In the genomic region with DNA sequence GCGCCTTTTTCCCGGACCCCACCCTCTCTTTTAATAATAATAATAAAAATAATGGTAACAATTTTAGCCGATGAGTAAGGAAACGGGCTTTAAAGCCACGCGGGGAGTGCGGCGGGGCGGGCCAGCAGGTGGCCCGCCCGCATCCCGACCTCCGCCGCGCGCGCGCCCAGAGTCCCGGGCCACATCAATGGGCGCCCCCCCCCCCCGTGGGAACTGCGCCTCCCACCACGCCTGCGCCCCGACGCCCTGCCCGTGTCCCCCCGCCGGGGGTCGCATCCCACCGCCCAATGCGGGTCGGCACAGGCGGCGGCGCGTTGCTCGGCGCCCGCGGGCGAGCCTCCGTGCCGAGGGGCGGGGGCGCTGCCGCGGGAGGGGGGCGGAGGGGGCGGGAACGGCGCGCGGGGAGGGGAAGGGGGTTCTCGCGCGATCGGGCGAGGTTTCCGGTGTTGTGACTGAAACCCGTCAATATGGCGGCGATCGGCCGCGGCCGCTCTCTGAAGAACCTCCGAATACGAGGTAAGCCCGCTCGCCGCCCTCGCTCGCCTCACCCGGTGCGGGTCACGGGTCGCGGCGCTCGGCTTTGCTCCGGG, we compare ENCODE assay signal across 8 mouse cellular contexts. TPM values are rescaled to one million over a fixed set of nuclear protein-coding genes. Genes with fewer than 3 reads are reported as not detected.
DNase-seq lines count a peak whose midpoint lies in the region; ATAC-seq lines count a peak whose summit lies in the region.

Gene Rictor (plus strand): TSS at position 444 of the 590 bp plus-strand sequence.

- peak; percentile 86 for DNase-seq in A20 (ENCODE audit: low read depth, low spot score)
- peak; percentile 65 to 71 for DNase-seq in adrenal gland, postnatal 4 days (ENCODE audit: low spot score in 2 of 2)
- peak; percentile 70 for DNase-seq in liver, embryonic 13.5 days
- DNase-seq in natural killer cell, adult 2 months (ENCODE audit: low spot score in 2 of 2) = peak; percentile 66 to 80

- H3K27me3 ChIP-seq in embryonic facial prominence, embryonic 15.5 days = peaks cover 14% of the 10 kb centered on the region
- no peaks in the 10 kb centered on the region for H3K27me3 ChIP-seq in heart, embryonic 11.5 days (ENCODE audit: control insufficient read depth, insufficient read depth, low read length)
- peaks cover 5% of the 10 kb centered on the region for H3K27me3 ChIP-seq in kidney, embryonic 16.5 days (ENCODE audit: insufficient read depth, low read length)
- no peaks in the 10 kb centered on the region for H3K27me3 ChIP-seq in liver, embryonic 13.5 days
- H3K27me3 ChIP-seq in stomach, embryonic 14.5 days (ENCODE audit: control insufficient read depth, insufficient read depth, low read length) = no peaks in the 10 kb centered on the region

- ATAC-seq in embryonic facial prominence, embryonic 15.5 days (ENCODE audit: insufficient number of reproducible peaks, low FRiP score, low TSS enrichment, low read depth) = peak; percentile 86
- peak; percentile 86 for ATAC-seq in heart, embryonic 11.5 days (replicated peaks; ENCODE audit: insufficient number of reproducible peaks, low FRiP score, low TSS enrichment)
- peak; percentile 84 for ATAC-seq in kidney, embryonic 16.5 days (ENCODE audit: low FRiP score, low TSS enrichment)
- ATAC-seq in liver, embryonic 13.5 days (ENCODE audit: low read depth) = peak; percentile 68
- peak; percentile 83 for ATAC-seq in stomach, embryonic 14.5 days (ENCODE audit: insufficient number of reproducible peaks, insufficient read depth, low FRiP score, low read depth)

- peak within 1 kb of the TSS; percentile 94 for H3K9ac ChIP-seq in embryonic facial prominence, embryonic 15.5 days
- H3K9ac ChIP-seq in heart, embryonic 11.5 days (ENCODE audit: low read depth, low read length) = peak within 1 kb of the TSS; percentile 96
- peak within 1 kb of the TSS; percentile 93 for H3K9ac ChIP-seq in kidney, embryonic 16.5 days (replicated peaks; ENCODE audit: low read length)
- peak within 1 kb of the TSS; percentile 96 for H3K9ac ChIP-seq in liver, embryonic 13.5 days
- peak within 1 kb of the TSS; percentile 85 for H3K9ac ChIP-seq in stomach, embryonic 14.5 days (replicated peaks; ENCODE audit: low read depth, low read length)

- no peaks in the 10 kb centered on the region for H3K36me3 ChIP-seq in embryonic facial prominence, embryonic 15.5 days
- no peaks in the 10 kb centered on the region for H3K36me3 ChIP-seq in heart, embryonic 11.5 days (ENCODE audit: control insufficient read depth, insufficient read depth, low read length)
- H3K36me3 ChIP-seq in kidney, embryonic 16.5 days (ENCODE audit: insufficient read depth, low read length) = no peaks in the 10 kb centered on the region
- H3K36me3 ChIP-seq in liver, embryonic 13.5 days = no peaks in the 10 kb centered on the region
- no peaks in the 10 kb centered on the region for H3K36me3 ChIP-seq in stomach, embryonic 14.5 days (ENCODE audit: control insufficient read depth, insufficient read depth, low read length)

- peak within 1 kb of the TSS; percentile 93 for H3K27ac ChIP-seq in embryonic facial prominence, embryonic 15.5 days (replicated peaks)
- peak within 1 kb of the TSS; percentile 95 for H3K27ac ChIP-seq in heart, embryonic 11.5 days (ENCODE audit: low read depth, low read length)
- H3K27ac ChIP-seq in kidney, embryonic 16.5 days (ENCODE audit: low read length) = peak within 1 kb of the TSS; percentile 93
- peak within 1 kb of the TSS; percentile 95 for H3K27ac ChIP-seq in liver, embryonic 13.5 days
- H3K27ac ChIP-seq in stomach, embryonic 14.5 days (ENCODE audit: low read length) = peak within 1 kb of the TSS; percentile 92

- peaks cover 20% of the 10 kb centered on the region for H3K4me1 ChIP-seq in embryonic facial prominence, embryonic 15.5 days
- H3K4me1 ChIP-seq in heart, embryonic 11.5 days (ENCODE audit: control insufficient read depth, insufficient read depth, low read length) = peaks cover 16% of the 10 kb centered on the region
- peaks cover 18% of the 10 kb centered on the region for H3K4me1 ChIP-seq in kidney, embryonic 16.5 days (ENCODE audit: insufficient read depth, low read length)
- H3K4me1 ChIP-seq in liver, embryonic 13.5 days (replicated peaks) = peaks cover 62% of the 10 kb centered on the region
- peaks cover 18% of the 10 kb centered on the region; the same call in 1 of the 2 replicates for H3K4me1 ChIP-seq in stomach, embryonic 14.5 days (ENCODE audit: control insufficient read depth, insufficient read depth, low read length)

- no peaks in the 10 kb centered on the region for H3K9me3 ChIP-seq in embryonic facial prominence, embryonic 15.5 days (replicated peaks)
- H3K9me3 ChIP-seq in heart, embryonic 11.5 days (replicated peaks; ENCODE audit: control insufficient read depth, low read length) = no peaks in the 10 kb centered on the region
- no peaks in the 10 kb centered on the region for H3K9me3 ChIP-seq in kidney, embryonic 16.5 days (ENCODE audit: low read length)
- no peaks in the 10 kb centered on the region for H3K9me3 ChIP-seq in liver, embryonic 13.5 days (replicated peaks)
- H3K9me3 ChIP-seq in stomach, embryonic 14.5 days (ENCODE audit: control insufficient read depth, low read depth, low read length) = no peaks in the 10 kb centered on the region

- H3K4me3 ChIP-seq in embryonic facial prominence, embryonic 15.5 days (replicated peaks) = peak within 1 kb of the TSS; percentile 90
- peak within 1 kb of the TSS; percentile 93 for H3K4me3 ChIP-seq in heart, embryonic 11.5 days (ENCODE audit: low read depth, low read length)
- H3K4me3 ChIP-seq in kidney, embryonic 16.5 days (ENCODE audit: low read length) = peak within 1 kb of the TSS; percentile 95
- H3K4me3 ChIP-seq in liver, embryonic 13.5 days (replicated peaks) = peak within 1 kb of the TSS; percentile 95
- peak within 1 kb of the TSS; percentile 91 for H3K4me3 ChIP-seq in stomach, embryonic 14.5 days (ENCODE audit: low read depth, low read length)

- under 1% methylated on average over 56 of the region's 82 CpGs for WGBS in embryonic facial prominence, embryonic 15.5 days
- under 1% methylated on average over 41 of the region's 82 CpGs for WGBS in heart, embryonic 11.5 days (ENCODE audit: insufficient replicate concordance)
- 0% methylated on average over 36 of the region's 82 CpGs for WGBS in kidney, embryonic 16.5 days
- WGBS in liver, embryonic 13.5 days (ENCODE audit: insufficient replicate concordance) = 0% methylated on average over 49 of the region's 82 CpGs
- 1% methylated on average over 60 of the region's 82 CpGs for WGBS in stomach, embryonic 14.5 days

- H3K4me2 ChIP-seq in embryonic facial prominence, embryonic 15.5 days (replicated peaks) = peak within 1 kb of the TSS; percentile 81
- peak within 1 kb of the TSS; percentile 91 for H3K4me2 ChIP-seq in heart, embryonic 11.5 days
- peak within 1 kb of the TSS; percentile 76 for H3K4me2 ChIP-seq in kidney, embryonic 16.5 days (replicated peaks; ENCODE audit: low read depth, low read length)
- H3K4me2 ChIP-seq in liver, embryonic 13.5 days = peak within 1 kb of the TSS; percentile 84
- peak within 1 kb of the TSS; percentile 91 for H3K4me2 ChIP-seq in stomach, embryonic 14.5 days (replicated peaks; ENCODE audit: low read depth, low read length)

RNA-seq across cellular contexts. Expression of gene Rictor, which starts in this region (rescaled TPM):
- total RNA-seq in adrenal gland, postnatal 4 days (2021) = 10 to 100 TPM; 34.3 to 36.0 TPM
- polyA plus RNA-seq in embryonic facial prominence, embryonic 15.5 days (2015; fragmentation: Nextera tagmentation; extraction: Ambion mirVana) = 36.8 and 38.9 TPM in 2 replicates
- polyA plus RNA-seq in heart, embryonic 11.5 days (2014; fragmentation: Nextera tagmentation; extraction: Ambion mirVana) = 35.0 and 38.4 TPM in 2 replicates
- 43.3 TPM in 2 replicates for polyA plus RNA-seq in kidney, embryonic 16.5 days (2015; fragmentation: Nextera tagmentation; extraction: Ambion mirVana)
- polyA plus RNA-seq in liver, embryonic 13.5 days (2015; fragmentation: Nextera tagmentation; extraction: Ambion mirVana) = 17.6 and 21.4 TPM in 2 replicates
- 50.0 and 50.8 TPM in 2 replicates for polyA plus RNA-seq in stomach, embryonic 14.5 days (2014; fragmentation: Nextera tagmentation; extraction: Ambion mirVana)

Comparison
In these comparisons a context has a peak if more than half of its experiments do, and no peak if none do; other contexts are left out.
1. Peak in every context shown above with its lines: DNase-seq, ATAC-seq, H3K4me3 ChIP-seq and H3K27ac ChIP-seq.